Mouse (Mus musculus): Measurements from ENCODE around the gene Eps8. TPM values are rescaled to one million over a fixed set of nuclear protein-coding genes. Genes with fewer than 3 reads are reported as not detected.

The Eps8 gene
- polyA plus RNA-seq, 1 experiment from 2014 or later: 209 TPM

GRCm38 (mm10) chr6:137520343-137520704 lies 134.4 kb downstream of the Eps8 start:
- 0 out of 2 replicates have a peak, but pooled peaks have one; percentile 8 for ATAC-seq
- no peaks in the 10 kb centered on the region for H3K27me3 ChIP-seq (replicated peaks; ENCODE audit: control insufficient read depth, insufficient read depth, low read length)
- no peak overlapping the region for H3K4me3 ChIP-seq (ENCODE audit: low read depth, low read length)
- no peaks in the 10 kb centered on the region for H3K4me1 ChIP-seq (replicated peaks; ENCODE audit: control insufficient read depth, insufficient read depth, low read length)
- TF ChIP-seq CTCF (IDR thresholded peaks at IDR 0.05; ENCODE audit: low read depth): no peak
- no peak overlapping the region for H3K4me2 ChIP-seq (replicated peaks; ENCODE audit: low read depth)
- H3K36me3 ChIP-seq (ENCODE audit: control insufficient read depth, insufficient read depth): peaks cover 83% of the 10 kb centered on the region
- no peaks in the 10 kb centered on the region for H3K9me3 ChIP-seq (ENCODE audit: control insufficient read depth)
- no peak overlapping the region for H3K9ac ChIP-seq (ENCODE audit: low read depth, low read length)
- no peak overlapping the region for H3K27ac ChIP-seq (ENCODE audit: low read depth, low read length)
- WGBS: 82% methylated on average over 8 of the region's 8 CpGs

DNA sequence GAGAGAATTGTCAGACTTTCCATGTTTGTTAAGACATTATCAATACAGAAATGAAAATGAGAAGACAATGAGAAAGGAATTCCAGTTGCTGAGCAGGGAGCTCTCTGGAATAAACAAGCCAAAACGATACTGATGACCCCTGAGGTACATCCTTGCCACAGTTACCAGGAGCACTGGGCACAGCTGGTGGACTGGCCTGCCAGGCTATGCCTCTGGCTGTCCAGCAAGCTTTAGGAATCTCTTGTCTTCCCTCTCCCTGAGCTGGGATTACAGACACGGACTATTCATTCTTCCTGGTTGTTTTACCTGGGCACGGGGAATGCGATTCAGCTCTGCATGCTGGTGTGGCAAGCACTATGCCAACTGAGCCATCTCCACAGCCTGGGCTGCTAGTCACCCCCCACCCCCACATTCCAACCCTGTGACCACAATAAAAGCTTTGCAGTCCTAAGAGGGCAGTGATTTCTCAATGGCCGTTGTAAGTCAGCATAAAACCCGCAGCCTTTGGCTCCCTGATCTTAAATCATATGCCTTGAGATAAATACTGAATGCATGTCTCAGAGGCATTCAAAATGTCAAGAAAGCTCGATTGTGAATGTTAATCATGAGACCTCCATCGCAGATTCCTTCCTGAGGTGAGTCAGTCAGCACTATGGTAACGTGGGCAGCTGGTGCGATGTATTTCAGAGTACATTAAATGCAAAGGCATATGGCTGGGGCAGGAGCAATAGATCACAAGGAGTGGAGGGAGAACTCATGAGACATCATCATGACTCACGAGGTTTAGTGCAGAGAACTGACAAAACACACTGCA lies 134.9 kb downstream of the Eps8 start:
- no peak overlapping the region for H3K27ac ChIP-seq (ENCODE audit: low read depth, low read length)
- peak; percentile 43 for ATAC-seq
- no peaks in the 10 kb centered on the region for H3K9me3 ChIP-seq (ENCODE audit: control insufficient read depth)
- H3K27me3 ChIP-seq (replicated peaks; ENCODE audit: control insufficient read depth, insufficient read depth, low read length): no peaks in the 10 kb centered on the region
- peaks cover 85% of the 10 kb centered on the region for H3K36me3 ChIP-seq (ENCODE audit: control insufficient read depth, insufficient read depth)
- H3K4me1 ChIP-seq (replicated peaks; ENCODE audit: control insufficient read depth, insufficient read depth, low read length): no peaks in the 10 kb centered on the region
- no peak overlapping the region for H3K9ac ChIP-seq (ENCODE audit: low read depth, low read length)
- no peak for TF ChIP-seq CTCF (IDR thresholded peaks at IDR 0.05; ENCODE audit: low read depth)
- 69% methylated on average over 11 of the region's 11 CpGs for WGBS
- H3K4me3 ChIP-seq (ENCODE audit: low read depth, low read length): no peak overlapping the region
- H3K4me2 ChIP-seq (replicated peaks; ENCODE audit: low read depth): no peak overlapping the region

GRCm38 (mm10) chr6:137514872-137515271 lies 139.8 kb downstream of the Eps8 start:
- Histone ChIP-seq H3K36me3 (ENCODE audit: control insufficient read depth, insufficient read depth) (peaks cover 85% of the 10 kb centered on the region), H3K27ac (ENCODE audit: low read depth, low read length) (no peak overlapping the region), H3K27me3 (replicated peaks; ENCODE audit: control insufficient read depth, insufficient read depth, low read length) (no peaks in the 10 kb centered on the region), H3K9me3 (ENCODE audit: control insufficient read depth) (no peaks in the 10 kb centered on the region), H3K4me3 (ENCODE audit: low read depth, low read length) (no peak overlapping the region), H3K9ac (ENCODE audit: low read depth, low read length) (no peak overlapping the region), H3K4me2 (replicated peaks; ENCODE audit: low read depth) (no peak overlapping the region), H3K4me1 (replicated peaks; ENCODE audit: control insufficient read depth, insufficient read depth, low read length) (no peaks in the 10 kb centered on the region)
- TF ChIP-seq CTCF (IDR thresholded peaks at IDR 0.05; ENCODE audit: low read depth): no peak
- 61% methylated on average over 4 of the region's 4 CpGs for WGBS
- ATAC-seq: no peak

GRCm38 (mm10) chr6:137512753-137513152 lies 141.9 kb downstream of the Eps8 start:
- H3K36me3 ChIP-seq (ENCODE audit: control insufficient read depth, insufficient read depth): peaks cover 90% of the 10 kb centered on the region
- no peaks in the 10 kb centered on the region for H3K4me1 ChIP-seq (replicated peaks; ENCODE audit: control insufficient read depth, insufficient read depth, low read length)
- H3K9ac ChIP-seq (ENCODE audit: low read depth, low read length): no peak overlapping the region
- no peak overlapping the region for H3K4me3 ChIP-seq (ENCODE audit: low read depth, low read length)
- H3K27me3 ChIP-seq (replicated peaks; ENCODE audit: control insufficient read depth, insufficient read depth, low read length): no peaks in the 10 kb centered on the region
- no peaks in the 10 kb centered on the region for H3K9me3 ChIP-seq (ENCODE audit: control insufficient read depth)
- 48% methylated on average over 5 of the region's 5 CpGs for WGBS
- TF ChIP-seq CTCF (IDR thresholded peaks at IDR 0.05; ENCODE audit: low read depth): no peak
- no peak overlapping the region for H3K27ac ChIP-seq (ENCODE audit: low read depth, low read length)
- no peak for ATAC-seq
- H3K4me2 ChIP-seq (replicated peaks; ENCODE audit: low read depth): no peak overlapping the region

GRCm38 (mm10) chr6:137509341-137510045 lies 145.2 kb downstream of the Eps8 start:
- 81% methylated on average over 14 of the region's 14 CpGs for WGBS
- H3K27ac ChIP-seq (ENCODE audit: low read depth, low read length): no peak overlapping the region
- H3K4me2 ChIP-seq (replicated peaks; ENCODE audit: low read depth): no peak overlapping the region
- no peak for TF ChIP-seq CTCF (IDR thresholded peaks at IDR 0.05; ENCODE audit: low read depth)
- H3K4me1 ChIP-seq (replicated peaks; ENCODE audit: control insufficient read depth, insufficient read depth, low read length): no peaks in the 10 kb centered on the region
- no peak for ATAC-seq
- no peak overlapping the region for H3K4me3 ChIP-seq (ENCODE audit: low read depth, low read length)
- H3K9me3 ChIP-seq (ENCODE audit: control insufficient read depth): no peaks in the 10 kb centered on the region
- no peak overlapping the region for H3K9ac ChIP-seq (ENCODE audit: low read depth, low read length)
- no peaks in the 10 kb centered on the region for H3K27me3 ChIP-seq (replicated peaks; ENCODE audit: control insufficient read depth, insufficient read depth, low read length)
- H3K36me3 ChIP-seq (ENCODE audit: control insufficient read depth, insufficient read depth): peaks cover 88% of the 10 kb centered on the region

- TF ChIP-seq CTCF (IDR thresholded peaks at IDR 0.05; ENCODE audit: low read depth): no peak
Observed at GRCm38 (mm10) chr6:137508936-137509335, 145.7 kb downstream of the Eps8 start.

More at GRCm38 (mm10) chr6:137508936-137509335, 145.7 kb downstream of the Eps8 start:
- no peak overlapping the region for H3K9ac ChIP-seq (ENCODE audit: low read depth, low read length)
- H3K27ac ChIP-seq (ENCODE audit: low read depth, low read length): no peak overlapping the region
- 96% methylated on average over 19 of the region's 19 CpGs for WGBS
- no peaks in the 10 kb centered on the region for H3K27me3 ChIP-seq (replicated peaks; ENCODE audit: control insufficient read depth, insufficient read depth, low read length)
- ATAC-seq: no peak
- peaks cover 89% of the 10 kb centered on the region for H3K36me3 ChIP-seq (ENCODE audit: control insufficient read depth, insufficient read depth)
- no peak overlapping the region for H3K4me2 ChIP-seq (replicated peaks; ENCODE audit: low read depth)
- no peaks in the 10 kb centered on the region for H3K9me3 ChIP-seq (ENCODE audit: control insufficient read depth)
- H3K4me1 ChIP-seq (replicated peaks; ENCODE audit: control insufficient read depth, insufficient read depth, low read length): no peaks in the 10 kb centered on the region
- no peak overlapping the region for H3K4me3 ChIP-seq (ENCODE audit: low read depth, low read length)

Measured in intestine, postnatal 0 days (tissue).